Mouse (Mus musculus): ENCODE results near the gene Cog5. TPM values are rescaled to one million over a fixed set of nuclear protein-coding genes. Genes with fewer than 3 reads are reported as not detected.

Gene Cog5
- polyA plus RNA-seq, 1 experiment from 2014 or later: 34.2 TPM

GRCm38 (mm10) chr12:31916691-31917090, 262.0 kb downstream of the Cog5 start:
- H3K9ac ChIP-seq: no peak overlapping the region
- H3K27me3 ChIP-seq (replicated peaks): no peaks in the 10 kb centered on the region
- no peaks in the 10 kb centered on the region for H3K9me3 ChIP-seq (replicated peaks)
- H3K4me1 ChIP-seq (replicated peaks): peaks cover 13% of the 10 kb centered on the region
- H3K4me3 ChIP-seq: no peak overlapping the region
- ATAC-seq (ENCODE audit: insufficient number of reproducible peaks, low FRiP score): no peak
- H3K36me3 ChIP-seq: peaks cover 24% of the 10 kb centered on the region
- WGBS: 92% methylated on average over 5 of the region's 5 CpGs
- H3K4me2 ChIP-seq: no peak overlapping the region
- H3K27ac ChIP-seq (ENCODE audit: poor library complexity, severe bottlenecking): 0 out of 2 replicates have a peak overlapping the region, but pooled peaks have one; percentile 61

- WGBS: 38% methylated on average over 5 of the region's 5 CpGs
- Histone ChIP-seq H3K27ac (ENCODE audit: poor library complexity, severe bottlenecking) (peak overlapping the region; percentile 61), H3K9ac (no peak overlapping the region), H3K36me3 (peaks cover 25% of the 10 kb centered on the region), H3K27me3 (replicated peaks) (no peaks in the 10 kb centered on the region), H3K4me3 (no peak overlapping the region), H3K4me2 (no peak overlapping the region), H3K4me1 (replicated peaks) (peaks cover 13% of the 10 kb centered on the region), H3K9me3 (replicated peaks) (no peaks in the 10 kb centered on the region)
- ATAC-seq (ENCODE audit: insufficient number of reproducible peaks, low FRiP score): peak; percentile 49
These were observed 262.6 kb downstream of the Cog5 start for GRCm38 (mm10) chr12:31917245-31917644.

GRCm38 (mm10) chr12:31920464-31921405, 266.1 kb downstream of the Cog5 start:
- H3K9ac ChIP-seq: no peak overlapping the region
- no peaks in the 10 kb centered on the region for H3K9me3 ChIP-seq (replicated peaks)
- 83% methylated on average over 18 of the region's 18 CpGs for WGBS
- H3K36me3 ChIP-seq: peaks cover 47% of the 10 kb centered on the region
- H3K4me1 ChIP-seq (replicated peaks): peaks cover 9% of the 10 kb centered on the region; the same call in 1 of the 2 replicates
- H3K27ac ChIP-seq (ENCODE audit: poor library complexity, severe bottlenecking): no peak overlapping the region
- no peaks in the 10 kb centered on the region for H3K27me3 ChIP-seq (replicated peaks)
- H3K4me3 ChIP-seq: no peak overlapping the region
- H3K4me2 ChIP-seq: no peak overlapping the region
- no peak for ATAC-seq (ENCODE audit: insufficient number of reproducible peaks, low FRiP score)

- 78% methylated on average over 3 of the region's 3 CpGs for WGBS
These were observed 269.5 kb downstream of the Cog5 start for GRCm38 (mm10) chr12:31924135-31924534.

GRCm38 (mm10) chr12:31925343-31925742, 270.7 kb downstream of the Cog5 start:
- ATAC-seq (ENCODE audit: insufficient number of reproducible peaks, low FRiP score): no peak
- peaks cover 65% of the 10 kb centered on the region for H3K36me3 ChIP-seq
- 83% methylated on average over 6 of the region's 6 CpGs for WGBS

More at GRCm38 (mm10) chr12:31924135-31924534, 269.5 kb downstream of the Cog5 start:
- Histone ChIP-seq H3K9me3 (replicated peaks) (no peaks in the 10 kb centered on the region), H3K9ac (no peak overlapping the region), H3K36me3 (peaks cover 63% of the 10 kb centered on the region), H3K4me2 (no peak overlapping the region), H3K27ac (ENCODE audit: poor library complexity, severe bottlenecking) (no peak overlapping the region), H3K4me1 (replicated peaks) (no peaks in the 10 kb centered on the region), H3K27me3 (replicated peaks) (no peaks in the 10 kb centered on the region), H3K4me3 (no peak overlapping the region)
- ATAC-seq (ENCODE audit: insufficient number of reproducible peaks, low FRiP score): no peak

GRCm38 (mm10) chr12:31926661-31927061, 272.0 kb downstream of the Cog5 start:
- Histone ChIP-seq H3K4me1 (replicated peaks) (no peaks in the 10 kb centered on the region), H3K9me3 (replicated peaks) (no peaks in the 10 kb centered on the region), H3K4me2 (no peak overlapping the region), H3K27me3 (replicated peaks) (no peaks in the 10 kb centered on the region), H3K27ac (ENCODE audit: poor library complexity, severe bottlenecking) (no peak overlapping the region), H3K36me3 (peaks cover 70% of the 10 kb centered on the region), H3K9ac (no peak overlapping the region), H3K4me3 (no peak overlapping the region)
- 60% methylated on average over 4 of the region's 4 CpGs for WGBS
- 0 out of 2 replicates have a peak, but pooled peaks have one; percentile 39 for ATAC-seq (ENCODE audit: insufficient number of reproducible peaks, low FRiP score)

More at GRCm38 (mm10) chr12:31925343-31925742, 270.7 kb downstream of the Cog5 start:
- Histone ChIP-seq H3K4me1 (replicated peaks) (no peaks in the 10 kb centered on the region), H3K9me3 (replicated peaks) (no peaks in the 10 kb centered on the region), H3K9ac (no peak overlapping the region), H3K27me3 (replicated peaks) (no peaks in the 10 kb centered on the region), H3K4me3 (no peak overlapping the region), H3K4me2 (no peak overlapping the region), H3K27ac (ENCODE audit: poor library complexity, severe bottlenecking) (no peak overlapping the region)

- H3K27me3 ChIP-seq (replicated peaks): no peaks in the 10 kb centered on the region
- no peak for ATAC-seq (ENCODE audit: insufficient number of reproducible peaks, low FRiP score)
- H3K9ac ChIP-seq: no peak overlapping the region
- no peak overlapping the region for H3K4me2 ChIP-seq
- 84% methylated on average over 3 of the region's 3 CpGs for WGBS
- peaks cover 78% of the 10 kb centered on the region for H3K36me3 ChIP-seq
- H3K9me3 ChIP-seq (replicated peaks): no peaks in the 10 kb centered on the region
- H3K4me1 ChIP-seq (replicated peaks): no peaks in the 10 kb centered on the region
- no peak overlapping the region for H3K27ac ChIP-seq (ENCODE audit: poor library complexity, severe bottlenecking)
- no peak overlapping the region for H3K4me3 ChIP-seq
These were observed 273.8 kb downstream of the Cog5 start for GRCm38 (mm10) chr12:31928498-31928897.

- Histone ChIP-seq H3K27ac (ENCODE audit: poor library complexity, severe bottlenecking) (no peak overlapping the region), H3K9me3 (replicated peaks) (no peaks in the 10 kb centered on the region), H3K4me2 (no peak overlapping the region), H3K4me1 (replicated peaks) (no peaks in the 10 kb centered on the region), H3K27me3 (replicated peaks) (no peaks in the 10 kb centered on the region), H3K36me3 (peaks cover 73% of the 10 kb centered on the region), H3K4me3 (no peak overlapping the region), H3K9ac (no peak overlapping the region)
- 91% methylated on average over 3 of the region's 3 CpGs for WGBS
- ATAC-seq (ENCODE audit: insufficient number of reproducible peaks, low FRiP score): no peak
These were observed 277.1 kb downstream of the Cog5 start for GRCm38 (mm10) chr12:31931818-31932217.

GRCm38 (mm10) chr12:31936657-31937300, 282.1 kb downstream of the Cog5 start:
- Histone ChIP-seq H3K4me1 (replicated peaks) (no peaks in the 10 kb centered on the region), H3K4me3 (no peak overlapping the region), H3K27me3 (replicated peaks) (no peaks in the 10 kb centered on the region), H3K9ac (no peak overlapping the region), H3K4me2 (no peak overlapping the region), H3K9me3 (replicated peaks) (no peaks in the 10 kb centered on the region), H3K36me3 (peaks cover 74% of the 10 kb centered on the region), H3K27ac (ENCODE audit: poor library complexity, severe bottlenecking) (no peak overlapping the region)
- WGBS: 49% methylated on average over 6 of the region's 6 CpGs
- no peak for ATAC-seq (ENCODE audit: insufficient number of reproducible peaks, low FRiP score)

- Histone ChIP-seq H3K4me3 (no peak overlapping the region), H3K27ac (ENCODE audit: poor library complexity, severe bottlenecking) (no peak overlapping the region), H3K9ac (no peak overlapping the region), H3K4me2 (no peak overlapping the region), H3K9me3 (replicated peaks) (no peaks in the 10 kb centered on the region), H3K27me3 (replicated peaks) (no peaks in the 10 kb centered on the region), H3K4me1 (replicated peaks) (no peaks in the 10 kb centered on the region), H3K36me3 (peaks cover 70% of the 10 kb centered on the region)
- ATAC-seq (ENCODE audit: insufficient number of reproducible peaks, low FRiP score): no peak
- 85% methylated on average over 3 of the region's 3 CpGs for WGBS
These were observed 282.9 kb downstream of the Cog5 start for GRCm38 (mm10) chr12:31937613-31938012.

- no peak overlapping the region for H3K27ac ChIP-seq (ENCODE audit: poor library complexity, severe bottlenecking)
- no peak for ATAC-seq (ENCODE audit: insufficient number of reproducible peaks, low FRiP score)
- no peaks in the 10 kb centered on the region for H3K9me3 ChIP-seq (replicated peaks)
- H3K27me3 ChIP-seq (replicated peaks): no peaks in the 10 kb centered on the region
- no peak overlapping the region for H3K4me3 ChIP-seq
- H3K36me3 ChIP-seq: peaks cover 71% of the 10 kb centered on the region
- 92% methylated on average over 4 of the region's 4 CpGs for WGBS
- H3K4me2 ChIP-seq: no peak overlapping the region
- peaks cover 3% of the 10 kb centered on the region for H3K4me1 ChIP-seq (replicated peaks)
- no peak overlapping the region for H3K9ac ChIP-seq
These were observed 283.8 kb downstream of the Cog5 start for GRCm38 (mm10) chr12:31938391-31938997.
